Mouse (Mus musculus) heart, adult 11 months (tissue): ENCODE results near the gene Etfa.
A peak's percentile ranks its signal among the peaks of the same experiment; 100 is the strongest.

Experiments used
- DNase-seq: peaks from one replicate; pipeline ENCODE4 v3.0.0; 2022

Gene Etfa

DNA sequence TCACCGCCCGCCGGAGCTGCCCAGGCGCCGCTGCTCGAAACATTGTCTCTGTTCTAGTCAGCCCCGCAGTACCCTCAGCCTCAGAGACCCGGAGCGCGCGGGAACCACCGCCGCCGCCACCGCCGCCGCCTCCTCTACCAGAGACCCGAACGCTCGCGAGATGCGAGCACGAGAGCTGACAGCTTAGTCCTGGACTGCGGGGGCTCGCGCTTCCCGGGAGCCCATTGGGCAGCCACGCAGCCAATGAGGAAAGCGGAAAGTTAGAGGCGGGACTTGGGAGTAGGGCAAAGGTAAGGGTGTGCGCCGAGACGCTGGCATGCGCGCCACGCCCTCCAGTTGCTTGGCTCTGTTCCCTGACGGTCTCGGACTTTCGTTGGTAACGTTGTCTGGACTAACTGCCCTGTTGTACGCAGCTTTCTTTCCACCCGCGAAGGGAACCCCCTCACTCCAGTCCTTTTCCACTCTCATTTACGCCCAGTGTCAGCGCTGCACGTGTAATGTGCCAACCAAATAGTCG is at the start of gene Etfa:
Gene Etfa, minus strand, starts transcription at position 217 of the 517 bp plus-strand sequence.
- peak; percentile 100 for DNase-seq

DNA sequence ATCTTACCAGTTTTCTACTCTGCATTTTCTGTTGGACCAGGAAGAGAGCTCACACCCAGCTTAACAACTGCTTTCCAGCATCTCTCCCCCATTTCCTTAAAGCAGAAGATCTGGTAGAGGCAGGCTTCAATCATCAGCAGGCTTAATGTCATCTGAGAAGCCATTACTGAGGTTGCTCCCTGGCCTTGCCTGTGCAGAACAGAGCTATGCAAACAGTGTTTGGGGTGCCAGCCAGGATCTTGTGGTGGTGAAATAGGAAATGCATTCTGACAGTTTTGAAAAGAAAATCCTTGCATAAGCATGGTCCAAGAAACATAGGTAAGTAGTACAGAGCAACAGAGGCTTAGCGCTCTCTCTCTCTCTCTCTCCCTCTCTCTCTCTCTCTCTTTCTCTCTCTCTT is 48.9 kb upstream of the Etfa start:
- DNase-seq, result peak; percentile 52

DNA sequence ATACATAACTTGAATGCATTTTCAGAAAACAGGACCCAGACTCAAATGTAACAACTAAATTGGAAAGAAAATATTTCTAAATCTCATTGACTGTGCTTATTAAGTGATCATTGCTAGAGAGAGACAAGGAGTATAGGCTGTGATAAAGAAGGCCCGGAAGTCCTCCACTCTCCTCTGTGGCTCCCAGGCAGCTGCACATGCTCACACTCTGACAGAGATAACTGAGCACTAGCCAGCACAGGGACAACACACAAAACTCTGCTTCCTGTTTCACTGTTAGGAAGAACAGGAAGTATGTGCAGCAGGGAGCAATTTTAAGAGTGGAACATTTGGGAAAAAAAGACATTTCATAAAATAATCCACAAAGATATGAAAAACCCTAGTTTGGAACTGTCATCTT is 42.9 kb upstream of the Etfa start:
- DNase-seq, result peak; percentile 85

DNA sequence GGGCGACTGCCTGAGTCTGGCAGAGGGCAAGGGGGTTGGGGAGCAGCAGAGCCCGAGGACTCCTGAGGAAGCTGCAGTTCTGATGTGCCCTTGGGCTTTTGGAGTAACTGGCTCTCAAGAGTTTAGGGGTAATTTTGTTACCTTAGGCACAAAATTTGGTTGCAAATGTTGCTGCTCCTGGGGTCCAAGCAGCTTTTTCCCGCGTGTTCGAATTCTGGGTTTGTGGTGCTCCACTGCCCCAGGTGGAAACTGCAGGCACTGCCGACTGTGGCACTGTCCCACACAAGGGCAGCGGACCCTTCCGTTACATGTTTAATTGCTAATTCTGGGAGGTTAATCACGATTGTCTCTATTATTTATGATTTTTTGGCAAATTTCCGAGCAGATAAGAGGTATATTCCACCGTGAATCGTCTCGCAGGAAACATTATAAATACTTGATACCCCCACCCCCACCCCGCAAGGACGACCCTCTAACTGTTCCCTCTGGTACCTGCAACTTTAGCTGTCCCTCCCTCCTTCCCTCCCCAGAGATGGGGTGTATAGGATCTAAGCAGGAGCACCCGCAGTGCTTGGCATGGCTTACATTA is 37.4 kb upstream of the Etfa start:
- no peak for DNase-seq

- DNase-seq, result peak; percentile 74
These were observed 36.8 kb upstream of the Etfa start for GRCm38 (mm10) chr9:55548871-55549270.

- DNase-seq, result peak; percentile 93
These were observed 34.4 kb upstream of the Etfa start for GRCm38 (mm10) chr9:55546176-55547010.

DNA sequence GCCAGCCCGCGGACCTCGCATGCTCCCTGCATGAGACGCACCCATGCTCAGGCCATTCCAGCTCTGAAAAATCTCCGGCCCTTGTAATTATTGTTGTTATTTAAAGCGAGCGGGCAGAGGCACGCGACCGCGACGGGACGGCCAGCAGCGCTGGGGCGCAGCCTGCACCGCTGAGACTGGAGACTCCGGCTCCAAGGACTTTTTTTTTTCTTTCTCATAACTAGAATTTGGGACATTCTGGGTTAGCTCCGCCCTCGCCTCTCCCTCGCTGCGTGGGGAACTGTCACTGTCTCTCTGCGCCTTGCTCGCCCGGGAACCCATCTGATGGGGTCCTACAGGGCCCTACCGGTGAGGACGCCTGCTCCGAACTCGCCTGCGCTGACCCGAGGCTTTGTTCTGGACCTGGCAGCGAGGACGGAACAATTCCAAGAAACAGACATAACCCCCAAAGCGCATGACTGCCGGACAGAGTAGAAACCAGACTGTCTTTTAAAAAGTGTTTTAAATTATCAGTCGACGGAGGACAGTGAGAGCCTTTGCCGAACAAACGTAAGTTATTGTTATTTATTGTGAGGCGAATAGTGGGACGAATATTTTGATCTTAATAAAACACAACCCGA is 33.6 kb upstream of the Etfa start:
- DNase-seq, result peak; percentile 89

- DNase-seq, result peak; percentile 90
These were observed 33.0 kb upstream of the Etfa start for GRCm38 (mm10) chr9:55544861-55545555.

- DNase-seq, result peak; percentile 94
These were observed 31.8 kb upstream of the Etfa start for GRCm38 (mm10) chr9:55543703-55544401.

DNA sequence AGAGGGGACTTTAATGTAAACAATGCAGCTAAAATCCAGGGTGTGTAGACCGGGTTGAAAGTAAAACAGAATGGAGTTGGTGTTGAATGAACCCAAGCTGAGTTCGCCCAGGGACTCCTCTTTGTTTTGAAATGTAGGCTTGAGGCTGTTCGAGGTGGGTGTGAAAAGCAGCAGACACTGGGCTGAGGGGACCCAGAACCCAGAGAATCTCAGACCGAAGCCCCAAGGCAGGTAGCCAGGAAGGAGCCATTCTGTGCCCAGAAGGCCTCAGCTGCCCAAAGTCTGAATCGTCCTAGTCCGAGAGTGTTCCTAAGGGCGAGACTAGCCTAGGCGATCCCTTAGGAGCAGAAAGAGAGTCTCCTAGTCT is 31.3 kb upstream of the Etfa start:
- DNase-seq, result peak; percentile 85

DNA sequence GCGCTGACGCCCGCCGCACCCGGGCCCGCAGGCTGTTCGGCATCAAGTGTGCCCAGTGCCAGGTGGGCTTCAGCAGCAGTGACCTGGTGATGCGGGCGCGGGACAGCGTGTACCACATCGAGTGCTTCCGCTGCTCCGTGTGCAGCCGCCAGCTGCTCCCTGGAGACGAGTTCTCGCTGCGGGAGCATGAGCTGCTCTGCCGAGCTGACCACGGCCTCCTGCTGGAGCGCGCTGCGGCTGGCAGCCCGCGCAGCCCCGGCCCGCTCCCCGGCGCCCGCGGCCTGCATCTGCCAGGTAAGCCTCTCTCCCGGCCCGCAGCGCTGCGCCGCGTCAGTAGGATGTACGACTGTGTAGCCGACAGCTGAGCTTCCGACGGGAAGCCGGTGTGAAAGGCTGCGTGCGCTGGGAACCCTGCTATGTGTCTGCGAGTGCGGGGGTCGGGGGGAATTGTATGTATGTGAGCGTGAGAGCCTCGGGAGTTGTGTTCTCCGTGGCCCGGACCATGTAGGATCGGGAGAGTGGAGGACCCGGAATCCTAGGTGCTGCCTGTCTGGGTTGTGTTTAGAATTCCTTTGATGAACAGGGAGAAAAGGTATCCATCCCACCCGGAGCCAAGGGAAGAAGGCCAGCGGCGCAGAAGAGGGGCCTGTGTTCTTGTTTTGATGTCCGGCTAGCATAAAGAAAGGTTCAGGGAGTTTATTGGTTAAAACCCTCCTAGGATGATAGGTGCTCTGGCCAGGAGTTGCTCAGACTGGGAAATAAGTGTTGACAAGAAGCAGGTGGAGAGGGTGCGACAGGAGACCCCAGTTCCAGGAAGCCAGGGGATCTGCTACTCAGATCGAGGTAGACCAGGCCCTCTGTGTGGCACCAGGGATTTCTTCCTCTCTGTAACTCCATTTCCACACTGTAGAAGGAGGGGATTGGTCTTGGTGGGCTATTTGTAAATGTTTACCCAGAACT is 30.6 kb upstream of the Etfa start:
- peak; percentile 86 for DNase-seq

- DNase-seq, result peak; percentile 88
These were observed 29.8 kb upstream of the Etfa start for GRCm38 (mm10) chr9:55541681-55542365.

DNA sequence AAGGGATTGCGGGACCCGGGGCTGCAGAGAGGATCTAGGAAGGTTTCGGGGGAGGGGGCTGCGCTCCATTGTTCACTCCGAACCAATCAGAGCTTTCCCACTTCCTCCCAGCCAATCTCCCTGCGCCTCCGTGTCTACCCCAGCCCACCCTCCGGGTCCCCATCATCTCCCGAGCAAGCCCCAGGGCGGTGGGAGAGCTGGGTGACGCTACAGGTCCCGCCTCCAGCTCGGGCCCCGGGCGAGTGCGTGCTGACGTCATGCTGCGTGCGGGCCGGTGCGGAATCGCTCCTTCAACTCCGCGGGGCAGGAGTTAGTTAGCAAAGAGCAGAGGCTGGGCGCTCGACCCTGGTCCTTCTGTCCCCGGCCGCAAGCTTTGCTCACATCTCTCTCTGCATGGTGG is 28.8 kb upstream of the Etfa start:
- peak; percentile 95 for DNase-seq

- DNase-seq, result peak; percentile 80
These were observed 28.3 kb upstream of the Etfa start for GRCm38 (mm10) chr9:55540391-55540770.

DNA sequence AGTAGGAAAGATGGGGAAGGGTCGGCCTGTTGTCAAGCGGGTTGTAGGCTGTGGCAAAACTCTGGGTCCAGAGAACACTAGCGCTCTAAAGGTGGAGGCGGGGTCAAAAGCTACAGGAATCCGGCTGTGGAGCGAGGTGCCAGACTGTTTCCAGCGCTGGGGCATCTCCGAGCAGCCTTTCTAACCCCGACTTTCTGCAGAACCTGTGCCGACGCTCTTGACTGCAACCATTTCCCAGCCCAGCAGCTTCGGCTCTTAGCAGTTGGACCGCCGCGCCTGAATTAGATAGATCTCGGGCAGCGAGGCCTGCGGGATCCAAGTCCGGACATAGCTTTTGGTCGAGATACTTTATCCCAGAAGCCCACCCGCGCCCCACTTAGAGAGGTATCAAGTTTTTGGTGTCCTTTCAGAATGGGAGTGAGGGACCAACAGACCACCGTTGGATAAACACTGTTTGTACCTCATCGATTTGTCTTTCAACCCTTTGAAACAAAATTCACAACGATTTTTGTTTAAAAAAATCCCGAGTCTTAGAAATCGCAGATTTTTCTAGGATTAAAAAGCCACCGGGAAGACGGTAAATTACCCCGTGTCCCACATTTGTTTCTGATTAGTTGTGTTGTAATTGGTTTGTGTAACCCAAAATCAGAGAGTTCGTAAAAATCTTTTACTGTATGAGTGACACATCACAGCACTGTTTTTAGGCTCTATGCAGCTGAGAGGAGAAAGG is 27.8 kb upstream of the Etfa start:
- DNase-seq, result peak; percentile 83

DNA sequence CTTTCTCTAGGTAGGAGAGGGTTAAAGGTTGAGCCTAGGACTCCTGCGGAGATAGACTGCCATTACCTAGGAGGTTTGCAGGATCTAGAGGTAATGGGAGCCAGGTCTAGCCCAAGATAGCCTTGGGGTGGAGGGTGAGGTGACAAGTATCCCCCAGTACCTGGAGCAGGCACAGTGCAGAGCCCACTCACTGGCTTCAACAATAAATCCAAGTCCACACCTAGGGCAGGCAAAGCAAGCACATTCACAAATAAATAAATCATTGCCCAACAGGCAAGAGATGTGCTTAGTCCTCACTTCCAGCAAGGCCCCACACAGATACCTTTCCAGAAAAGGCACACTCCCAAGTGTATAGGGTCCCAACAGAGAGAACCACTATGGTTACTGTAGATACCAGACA is 27.0 kb upstream of the Etfa start:
- peak; percentile 73 for DNase-seq

GRCm38 (mm10) chr9:55538377-55538776 is 26.3 kb upstream of the Etfa start, which contains the start of gene Isl2:
Isl2 (plus strand) TSS chr9:55538672.
- DNase-seq, result peak; percentile 57

- DNase-seq, result peak; percentile 93
These were observed 23.9 kb upstream of the Etfa start for GRCm38 (mm10) chr9:55535907-55536306.

DNA sequence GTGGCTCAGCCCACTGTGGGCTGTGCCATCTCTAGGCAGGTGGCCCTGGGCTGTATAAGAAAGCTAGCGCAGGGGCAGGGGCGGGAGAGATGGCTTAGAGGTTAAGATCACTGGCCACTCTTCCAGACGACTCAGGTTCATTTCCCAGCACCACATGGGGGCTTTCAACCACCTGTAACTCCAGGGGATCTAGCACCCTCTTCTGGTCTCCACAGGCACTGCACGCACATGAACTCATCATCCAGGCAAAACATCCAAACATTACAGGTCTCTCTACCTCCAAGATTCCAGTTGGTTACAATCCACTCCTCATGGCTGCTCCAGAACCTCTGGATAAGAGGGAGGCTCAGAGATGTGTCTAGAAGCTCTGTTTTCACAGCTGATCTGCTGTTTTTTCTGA is 13.7 kb upstream of the Etfa start:
- DNase-seq, result peak; percentile 84

GRCm38 (mm10) chr9:55511521-55511993 is 486 bp downstream of the Etfa start:
- DNase-seq, result no peak
